Mouse (Mus musculus) embryonic facial prominence, embryonic 15.5 days (tissue): ENCODE data around the gene Myo1h. TPM values are rescaled to one million over a fixed set of nuclear protein-coding genes. Genes with fewer than 3 reads are reported as not detected.
A peak's percentile ranks its signal among the peaks of the same experiment; 100 is the strongest.

Experiments used
- ATAC-seq: fragments of 200-750 bp; cut with Nextera tagmentation; 2 replicates; pipeline ENCODE4 v1.8.0; 2017; ENCODE audit warnings: low read depth, moderate TSS enrichment; ENCODE audit not compliant: insufficient number of reproducible peaks, low FRiP score, low TSS enrichment
- H3K27ac ChIP-seq: fragments of 300-500 bp; sonication (generic); replicated peaks from 2 replicates; pipeline ENCODE4 v1.5.1; 2015; ENCODE audit warnings: mild to moderate bottlenecking, inconsistent platforms
- H3K27me3 ChIP-seq: fragments of 300-500 bp; sonication (generic); 2 replicates; pipeline ENCODE4 v1.6.1; 2015; ENCODE audit warnings: inconsistent platforms
- H3K36me3 ChIP-seq: fragments of 300-500 bp; sonication (generic); 2 replicates; pipeline ENCODE4 v1.6.1; 2015; ENCODE audit warnings: mild to moderate bottlenecking, inconsistent platforms
- H3K4me1 ChIP-seq: fragments of 300-500 bp; sonication (generic); 2 replicates; pipeline ENCODE4 v1.6.1; 2015; ENCODE audit warnings: inconsistent platforms
- H3K4me2 ChIP-seq: fragments of 300-500 bp; sonication (generic); replicated peaks from 2 replicates; pipeline ENCODE4 v1.6.1; 2015; ENCODE audit warnings: mild to moderate bottlenecking, inconsistent platforms
- H3K4me3 ChIP-seq: fragments of 300-500 bp; sonication (generic); replicated peaks from 2 replicates; pipeline ENCODE4 v1.5.1; 2015; ENCODE audit warnings: mild to moderate bottlenecking, inconsistent platforms
- H3K9ac ChIP-seq: fragments of 300-500 bp; sonication (generic); 2 replicates; pipeline ENCODE4 v1.6.1; 2015; ENCODE audit warnings: inconsistent platforms
- H3K9me3 ChIP-seq: fragments of 300-500 bp; sonication (generic); replicated peaks from 2 replicates; pipeline ENCODE4 v1.6.1; 2016; ENCODE audit warnings: inconsistent platforms
- WGBS: fragments of 180-500 bp; shearing (Covaris S2); methylation state at CpG from one replicate; pipeline ENCODE4 v1.1.7; 2015; 5-methylcytosine and 5-hydroxymethylcytosine counted together
- polyA plus RNA-seq: library from polyadenylated mRNA; unstranded; fragments of >200 nt; fragmentation: Nextera tagmentation; extraction: Ambion mirVana; gene quantifications from 2 replicates; pipeline ENCODE4 v1.2.1, GENCODE M21; 2015

Gene Myo1h
- polyA plus RNA-seq, 1 experiment from 2014 or later, result 5.8 TPM

DNA sequence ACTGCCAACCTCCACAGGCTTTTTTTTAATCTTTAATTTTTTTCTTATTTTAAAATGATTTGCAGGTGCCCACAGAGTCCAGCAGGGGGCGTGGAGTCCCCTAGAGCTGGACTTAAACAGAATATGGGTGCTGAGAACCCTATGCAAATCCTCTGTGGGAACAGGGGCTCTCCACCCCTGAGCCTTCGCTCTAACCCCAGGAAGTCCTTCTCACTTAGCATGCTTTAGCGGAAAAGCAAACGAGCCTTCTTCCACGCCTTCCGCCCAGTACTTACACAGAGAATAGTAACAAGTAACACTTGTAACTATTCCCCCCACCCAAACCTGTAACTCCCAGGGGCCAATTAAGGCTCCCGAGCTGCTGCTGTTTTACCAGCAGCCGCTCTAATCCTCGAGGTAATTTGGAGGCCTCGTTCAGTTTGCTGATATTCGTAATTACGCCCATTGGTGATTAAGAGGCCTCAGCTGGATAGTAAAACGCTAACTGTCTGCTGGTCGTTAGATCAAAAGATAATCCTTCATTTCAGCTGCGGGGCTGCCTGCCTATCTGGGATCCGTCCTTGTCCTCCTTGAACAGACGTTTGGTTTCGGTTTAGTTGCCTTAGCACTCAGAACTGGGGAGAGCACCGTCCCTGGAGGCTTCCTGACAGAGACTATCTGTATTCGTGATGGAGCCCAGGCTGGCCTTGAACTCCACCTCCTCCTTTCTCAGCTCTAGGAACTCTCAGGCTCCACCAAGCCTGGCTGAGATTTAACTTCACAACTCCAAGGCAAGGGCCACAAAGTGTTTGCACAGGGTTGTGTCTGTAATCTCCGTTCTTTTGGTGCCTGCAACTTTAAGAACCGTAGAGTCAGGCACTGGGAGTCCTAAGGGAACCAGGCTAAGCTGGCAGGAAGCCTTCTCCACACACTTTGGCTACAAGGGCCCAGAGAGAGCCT lies 8.0 kb downstream of the Myo1h start:
- ATAC-seq, result no peak
- Histone ChIP-seq H3K4me1 (peaks cover 10% of the 10 kb centered on the region), H3K4me3 (no peak overlapping the region), H3K27ac (no peak overlapping the region), H3K4me2 (0 out of 2 replicates have a peak overlapping the region, but pooled peaks have one; percentile 1), H3K9ac (no peak overlapping the region), H3K9me3 (no peaks in the 10 kb centered on the region), H3K36me3 (no peaks in the 10 kb centered on the region), H3K27me3 (no peaks in the 10 kb centered on the region)
- WGBS, result 24% methylated on average over 22 of the region's 22 CpGs

DNA sequence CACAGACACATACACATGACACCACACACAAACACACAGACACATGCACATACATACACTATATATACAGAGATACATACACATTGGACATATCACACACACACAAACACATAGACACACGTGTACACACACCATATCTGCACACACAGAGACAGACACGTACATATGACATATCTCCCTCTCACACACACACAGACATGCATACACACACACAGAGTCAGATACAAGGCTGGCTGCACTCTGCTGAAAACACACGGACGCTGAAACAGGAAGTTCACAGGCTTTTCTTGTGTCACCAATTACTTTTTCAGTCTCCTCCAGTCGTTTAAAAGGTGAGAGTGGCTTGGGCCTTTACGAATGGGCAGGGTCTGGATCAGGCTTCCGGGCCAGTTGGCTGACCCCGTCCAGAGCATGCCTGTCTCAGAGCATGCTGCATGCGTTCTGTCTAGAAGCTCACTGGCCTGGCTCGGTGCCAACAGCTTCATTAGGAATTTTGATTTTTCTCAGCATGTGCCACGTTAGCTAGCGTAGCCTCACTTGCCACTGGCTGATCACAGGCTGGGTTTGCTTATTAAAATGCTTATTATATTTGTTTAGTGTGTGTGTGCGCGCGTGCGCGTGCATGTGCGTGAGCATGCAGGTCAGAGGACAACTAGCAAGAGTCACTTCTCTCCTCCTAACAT lies 9.4 kb downstream of the Myo1h start:
- H3K4me1 ChIP-seq, result peaks cover 10% of the 10 kb centered on the region
- no peaks in the 10 kb centered on the region for H3K36me3 ChIP-seq
- no peak overlapping the region for H3K4me2 ChIP-seq
- H3K9me3 ChIP-seq, result no peaks in the 10 kb centered on the region
- 56% methylated on average over 18 of the region's 18 CpGs for WGBS
- H3K4me3 ChIP-seq, result no peak overlapping the region
- H3K27me3 ChIP-seq, result no peaks in the 10 kb centered on the region
- ATAC-seq, result no peak
- H3K9ac ChIP-seq, result no peak overlapping the region
- no peak overlapping the region for H3K27ac ChIP-seq

DNA sequence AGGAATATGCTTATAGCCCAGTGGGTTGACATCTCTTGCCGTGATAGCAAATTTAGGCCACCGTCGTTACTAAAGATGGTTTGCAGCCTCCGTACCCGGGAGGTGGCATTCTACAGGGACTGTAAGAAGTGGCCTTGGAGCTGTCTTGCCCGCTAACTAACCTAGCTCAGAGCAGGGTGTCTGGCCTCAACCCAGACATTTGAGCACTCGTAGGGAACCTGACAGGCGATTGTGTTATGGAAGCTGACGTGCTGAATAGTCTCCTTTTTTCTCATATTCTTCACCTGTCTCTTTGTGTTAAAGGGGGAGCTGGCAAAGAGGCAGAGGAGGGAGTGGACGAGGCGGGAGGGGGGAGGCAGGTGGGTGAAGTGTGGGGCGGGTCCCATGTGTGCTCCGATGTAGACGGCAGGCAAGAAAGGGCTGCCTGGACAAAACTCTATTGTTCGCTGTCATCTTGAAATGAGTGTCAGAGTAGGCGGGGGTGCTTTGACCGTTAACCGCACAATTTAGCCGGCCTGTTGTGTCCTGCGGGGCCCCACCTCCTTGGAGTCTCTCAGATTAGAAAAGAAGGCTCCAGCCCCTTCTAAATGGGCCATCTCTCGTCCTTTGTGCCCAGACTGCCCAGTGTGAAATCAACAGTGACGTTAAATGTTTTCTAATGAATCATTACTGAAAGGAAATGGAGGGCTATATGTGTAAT lies 10.3 kb downstream of the Myo1h start:
- ATAC-seq, result no peak; the same call in 1 of the 2 replicates
- WGBS, result 53% methylated on average over 22 of the region's 22 CpGs
- no peaks in the 10 kb centered on the region for H3K27me3 ChIP-seq
- H3K27ac ChIP-seq, result no peak overlapping the region
- H3K4me2 ChIP-seq, result no peak overlapping the region
- peaks cover 10% of the 10 kb centered on the region for H3K4me1 ChIP-seq
- no peak overlapping the region for H3K4me3 ChIP-seq
- no peaks in the 10 kb centered on the region for H3K9me3 ChIP-seq
- no peak overlapping the region for H3K9ac ChIP-seq
- no peaks in the 10 kb centered on the region for H3K36me3 ChIP-seq

DNA sequence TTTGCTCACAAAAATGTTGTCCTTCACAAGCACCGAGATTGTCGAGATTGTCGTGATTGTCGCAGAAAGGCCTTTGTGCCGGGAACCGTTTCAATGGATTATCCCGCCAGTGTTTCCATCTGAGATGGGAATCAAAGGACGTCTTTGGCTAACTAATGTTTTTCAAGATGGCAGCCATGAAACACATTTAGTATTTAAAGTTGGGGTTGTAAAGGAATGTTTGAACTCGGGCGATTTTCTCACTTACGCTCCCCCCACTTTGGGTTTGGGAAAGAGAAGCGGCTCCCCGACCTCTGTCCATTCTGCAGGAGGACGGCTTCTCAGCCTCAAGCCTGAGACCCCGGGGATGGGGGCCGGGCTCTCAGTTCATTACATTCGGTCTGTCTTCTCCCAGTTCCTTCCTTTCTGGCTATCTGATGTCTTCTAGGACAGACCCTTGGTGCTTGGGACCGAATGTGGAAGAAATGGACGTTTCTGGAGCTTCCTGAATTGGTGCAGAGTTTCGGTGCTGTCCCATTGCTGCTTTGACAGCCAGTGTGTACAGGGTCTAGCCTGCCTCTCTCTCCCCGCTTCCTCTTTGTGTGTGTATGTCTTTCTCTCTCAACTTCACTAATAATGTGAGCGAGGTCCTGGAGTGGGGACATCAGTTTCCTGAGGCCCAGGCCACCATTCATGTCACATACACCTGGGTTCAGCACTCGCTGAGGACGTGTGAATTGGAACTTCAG lies 11.1 kb downstream of the Myo1h start:
- Histone ChIP-seq H3K27ac (no peak overlapping the region), H3K36me3 (no peaks in the 10 kb centered on the region), H3K4me2 (no peak overlapping the region), H3K9ac (no peak overlapping the region), H3K4me3 (no peak overlapping the region), H3K4me1 (peaks cover 10% of the 10 kb centered on the region), H3K9me3 (no peaks in the 10 kb centered on the region), H3K27me3 (no peaks in the 10 kb centered on the region)
- ATAC-seq, result no peak
- 80% methylated on average over 24 of the region's 24 CpGs for WGBS

DNA sequence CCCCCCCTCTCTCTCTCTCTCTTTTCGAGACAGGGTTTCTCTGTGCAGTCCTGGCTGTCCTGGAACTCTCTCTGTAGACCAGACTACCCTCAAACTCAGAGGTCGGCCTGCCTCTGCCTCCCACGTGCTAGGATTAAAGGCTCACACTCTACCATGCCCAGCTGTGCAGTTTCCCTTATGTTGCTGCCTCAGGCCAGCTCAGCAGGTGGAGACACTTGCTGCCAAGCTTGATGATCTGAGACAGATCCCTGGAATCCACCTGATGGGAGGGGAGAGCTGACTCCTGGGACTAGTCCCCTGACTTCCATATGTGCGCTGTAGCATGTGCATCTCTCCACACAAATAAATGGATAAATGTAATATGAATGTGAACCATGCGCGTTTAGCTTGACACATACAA lies 14.2 kb downstream of the Myo1h start:
- peaks cover 5% of the 10 kb centered on the region; the same call in 1 of the 2 replicates for H3K4me1 ChIP-seq
- no peak for ATAC-seq
- no peaks in the 10 kb centered on the region; the same call in 1 of the 2 replicates for H3K27me3 ChIP-seq
- H3K4me2 ChIP-seq, result no peak overlapping the region
- H3K4me3 ChIP-seq, result no peak overlapping the region
- H3K36me3 ChIP-seq, result no peaks in the 10 kb centered on the region
- H3K9ac ChIP-seq, result no peak overlapping the region
- no peak overlapping the region for H3K27ac ChIP-seq
- no peaks in the 10 kb centered on the region for H3K9me3 ChIP-seq
- WGBS, result 72% methylated on average over 6 of the region's 6 CpGs

DNA sequence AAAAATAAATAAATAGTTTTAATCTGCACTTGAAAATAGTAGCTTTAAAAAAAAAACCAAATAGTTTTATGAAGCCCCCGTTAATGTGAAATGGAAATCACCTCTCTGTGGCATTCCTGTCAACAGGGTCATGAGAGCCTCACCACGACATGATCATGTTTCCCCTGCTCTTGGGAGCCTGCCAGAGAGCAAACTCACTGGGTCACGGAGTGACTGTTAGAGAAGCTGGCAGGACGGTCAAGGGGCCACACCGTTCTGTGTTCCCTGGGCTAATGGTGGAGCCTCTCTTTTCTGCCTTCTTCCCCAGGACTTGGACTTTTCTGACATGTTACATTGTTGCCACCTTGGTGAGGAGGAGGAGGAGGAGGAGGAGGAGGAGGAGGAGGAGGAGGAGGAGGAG lies 17.5 kb downstream of the Myo1h start:
- WGBS, result 49% methylated on average over 5 of the region's 5 CpGs
- Histone ChIP-seq H3K4me2 (no peak overlapping the region), H3K9me3 (no peaks in the 10 kb centered on the region), H3K4me1 (0 out of 2 replicates have a peak, but pooled peaks cover 5% of the 10 kb centered on the region), H3K36me3 (no peaks in the 10 kb centered on the region), H3K4me3 (no peak overlapping the region), H3K27ac (no peak overlapping the region), H3K9ac (no peak overlapping the region), H3K27me3 (no peaks in the 10 kb centered on the region; the same call in 1 of the 2 replicates)
- ATAC-seq, result no peak

DNA sequence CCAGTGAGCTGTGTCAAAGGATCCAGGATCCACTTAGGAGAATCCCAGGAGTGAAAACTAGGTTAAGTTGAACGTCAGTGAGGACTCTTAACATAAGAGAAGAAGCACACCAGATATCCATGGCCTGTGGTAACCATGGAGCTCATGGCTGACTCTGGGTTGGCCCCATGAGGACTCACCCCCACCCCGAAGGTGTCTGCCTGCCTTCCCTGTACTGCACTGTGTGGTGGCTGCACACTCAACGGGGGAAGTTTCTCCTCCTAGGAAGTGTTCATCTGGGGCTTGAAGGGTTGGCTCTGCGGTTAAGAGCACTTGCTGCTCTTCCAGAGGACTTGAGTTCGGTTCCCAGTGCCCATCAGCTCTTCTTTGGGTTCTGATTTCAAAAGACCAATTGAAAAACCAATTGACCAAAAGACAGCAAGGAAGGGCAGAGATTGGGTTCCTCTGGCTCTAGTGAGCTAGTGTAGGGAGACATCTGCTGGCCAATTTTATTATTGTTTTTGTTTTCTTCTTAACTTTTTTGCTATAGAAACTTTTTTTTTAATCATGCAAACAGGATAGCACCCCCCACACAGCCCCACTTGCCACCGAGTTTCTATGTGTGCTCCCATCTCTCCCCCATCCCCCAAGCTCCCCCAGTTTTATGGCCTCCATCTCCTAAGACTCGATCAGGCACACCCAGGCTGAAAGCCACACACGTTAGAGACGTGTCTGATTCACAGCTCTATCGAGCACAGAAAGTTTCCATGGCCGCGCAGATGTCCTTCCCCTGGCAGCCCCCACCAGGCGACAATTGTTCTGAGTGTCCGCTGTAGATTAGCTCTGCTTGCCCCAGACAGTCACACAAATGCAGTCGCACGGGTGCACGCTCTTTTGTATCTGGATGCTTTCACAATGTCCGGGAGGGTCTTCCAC lies 20.1 kb downstream of the Myo1h start:
- no peak overlapping the region for H3K4me3 ChIP-seq

DNA sequence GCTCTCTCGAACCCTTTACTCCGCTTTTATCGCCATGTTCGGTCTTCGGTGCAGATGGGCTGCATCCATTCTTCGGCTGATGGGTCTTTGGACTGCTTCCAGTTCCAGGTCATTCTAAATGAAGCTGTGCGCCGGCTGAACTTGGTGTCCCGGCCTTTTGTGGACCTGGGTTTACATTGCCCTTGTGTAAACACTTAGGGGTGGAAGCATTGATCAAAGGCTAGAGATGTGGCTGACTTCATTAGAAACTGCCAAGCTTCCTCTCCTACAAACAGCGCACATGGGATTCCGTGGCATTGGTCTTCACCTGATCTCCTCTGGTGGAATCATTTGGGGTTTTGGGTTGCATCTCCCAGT lies 20.7 kb downstream of the Myo1h start:
- ATAC-seq, result no peak
- no peaks in the 10 kb centered on the region; the same call in 1 of the 2 replicates for H3K27me3 ChIP-seq
- H3K4me2 ChIP-seq, result no peak overlapping the region
- 0 out of 2 replicates have a peak, but pooled peaks cover 5% of the 10 kb centered on the region for H3K4me1 ChIP-seq
- H3K9ac ChIP-seq, result no peak overlapping the region
- 71% methylated on average over 11 of the region's 11 CpGs for WGBS
- H3K4me3 ChIP-seq, result no peak overlapping the region
- H3K36me3 ChIP-seq, result no peaks in the 10 kb centered on the region
- no peak overlapping the region for H3K27ac ChIP-seq
- H3K9me3 ChIP-seq, result no peaks in the 10 kb centered on the region

More for the DNA sequence above, 20.1 kb downstream of the Myo1h start:
- H3K9me3 ChIP-seq, result no peaks in the 10 kb centered on the region
- ATAC-seq, result no peak
- H3K36me3 ChIP-seq, result no peaks in the 10 kb centered on the region
- H3K27me3 ChIP-seq, result no peaks in the 10 kb centered on the region; the same call in 1 of the 2 replicates
- H3K4me2 ChIP-seq, result no peak overlapping the region
- H3K27ac ChIP-seq, result no peak overlapping the region
- 54% methylated on average over 18 of the region's 18 CpGs for WGBS
- H3K9ac ChIP-seq, result no peak overlapping the region
- H3K4me1 ChIP-seq, result 0 out of 2 replicates have a peak, but pooled peaks cover 5% of the 10 kb centered on the region

DNA sequence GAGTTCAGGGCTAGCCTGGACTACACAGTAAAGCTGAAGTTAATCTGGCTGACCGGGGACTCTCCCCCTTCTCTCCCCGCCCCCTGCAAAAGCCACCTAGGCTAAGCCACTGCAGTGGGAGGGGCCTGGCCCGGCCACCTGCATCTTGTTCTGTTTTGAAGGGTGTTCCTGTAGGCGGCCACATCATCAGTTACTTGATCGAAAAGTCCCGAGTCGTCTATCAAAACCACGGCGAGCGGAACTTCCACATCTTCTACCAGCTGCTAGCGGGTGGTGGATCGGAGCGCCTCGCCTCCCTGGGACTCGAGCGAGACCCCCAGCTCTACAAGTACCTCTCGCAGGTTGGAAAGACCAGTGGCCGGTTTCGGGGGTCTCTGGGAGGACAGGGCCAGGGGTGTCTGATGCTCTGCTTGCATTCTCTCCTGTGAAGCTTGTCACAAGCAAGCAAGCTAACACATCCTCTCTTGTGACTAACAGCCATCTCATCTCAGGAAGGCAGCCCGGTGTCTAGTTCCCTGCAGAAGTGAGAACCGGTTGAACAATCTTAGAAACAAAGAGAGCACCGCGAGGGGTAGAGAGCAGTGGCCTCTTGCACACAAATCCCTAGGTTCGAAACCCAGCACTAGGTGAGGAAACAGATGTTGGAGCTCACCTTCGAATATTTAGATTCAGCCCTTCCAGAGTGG lies 34.3 kb downstream of the Myo1h start:
- H3K4me1 ChIP-seq, result 0 out of 2 replicates have a peak, but pooled peaks cover 11% of the 10 kb centered on the region
- no peak overlapping the region for H3K9ac ChIP-seq
- 57% methylated on average over 25 of the region's 25 CpGs for whole genome bisulfite sequencing
- H3K27ac ChIP-seq, result no peak overlapping the region
- peak overlapping the region; percentile 29 for H3K4me2 ChIP-seq
- ATAC-seq, result no peak
- no peaks in the 10 kb centered on the region for H3K9me3 ChIP-seq
- H3K27me3 ChIP-seq, result no peaks in the 10 kb centered on the region
- H3K4me3 ChIP-seq, result no peak overlapping the region
- H3K36me3 ChIP-seq, result no peaks in the 10 kb centered on the region
